Mouse (Mus musculus) heart, adult 2 months (tissue): ENCODE data around the gene Magi3. TPM values are rescaled to one million over a fixed set of nuclear protein-coding genes. Genes with fewer than 3 reads are reported as not detected.

ENCODE experiments used
- DNase-seq, 2 experiments: peaks; one replicate each; pipeline ENCODE4 v3.0.0; 2021
- H3K27ac ChIP-seq: fragments of 200-600 bp; 2 replicates; pipeline ENCODE4 v1.8.1; 2022
- H3K27me3 ChIP-seq: fragments of 200-500 bp; 2 replicates; pipeline ENCODE4 v1.6.1; 2012; ENCODE audit warnings: mild to moderate bottlenecking, low read length, inconsistent platforms, mixed read lengths; ENCODE audit not compliant: control insufficient read depth, insufficient read depth
- H3K36me3 ChIP-seq: fragments of 200-500 bp; 2 replicates; pipeline ENCODE4 v1.6.1; 2012; ENCODE audit warnings: low read length, inconsistent platforms; ENCODE audit not compliant: control insufficient read depth, insufficient read depth
- H3K4me1 ChIP-seq: fragments of 200-500 bp; 2 replicates; pipeline ENCODE4 v1.6.1; 2011; ENCODE audit warnings: low read length; ENCODE audit not compliant: control insufficient read depth, insufficient read depth
- H3K4me3 ChIP-seq: fragments of 200-600 bp; 2 replicates; pipeline ENCODE4 v1.8.1; 2022
- H3K79me2 ChIP-seq: fragments of 200-500 bp; replicated peaks from 2 replicates; pipeline ENCODE4 v1.6.1; 2012; ENCODE audit warnings: mild to moderate bottlenecking, inconsistent platforms, low read length, moderate library complexity, mixed read lengths; ENCODE audit not compliant: control insufficient read depth, insufficient read depth
- H3K9ac ChIP-seq: fragments of 200-500 bp; 2 replicates; pipeline ENCODE4 v1.6.1; 2012; ENCODE audit warnings: low read depth, mild to moderate bottlenecking, control low read depth, inconsistent platforms, low read length, mixed read lengths
- CTCF ChIP-seq: fragments of 200-600 bp; IDR thresholded peaks from 2 replicates; pipeline ENCODE4 v1.8.1; 2022; ENCODE audit warnings: antibody characterized with exemption, mild to moderate bottlenecking, moderate library complexity
- EP300 ChIP-seq: fragments of 200-500 bp; IDR thresholded peaks from 2 replicates; pipeline ENCODE4 v1.6.1; 2011; ENCODE audit warnings: low read depth, low read length, control low read depth; ENCODE audit not compliant: insufficient read depth
- POLR2A ChIP-seq: fragments of 200-500 bp; IDR thresholded peaks from 2 replicates; pipeline ENCODE4 v1.6.1; 2011; ENCODE audit warnings: mild to moderate bottlenecking, low read depth, low read length, control low read depth; ENCODE audit not compliant: insufficient read depth
- WGBS: fragments of 180-500 bp; shearing (Covaris S2); methylation state at CpG from one replicate; pipeline ENCODE4 v1.1.7; 2018; 5-methylcytosine and 5-hydroxymethylcytosine counted together
- intact Hi-C: fragments of 180-260 bp; cut with DNase I; formaldehyde crosslinking; loops from one replicate; pipeline ENCODE4 v1.15.1; 2025
- polyA plus RNA-seq: library from polyadenylated mRNA; depleted of rRNA; stranded (reverse); fragments of >200 nt; gene quantifications from 2 replicates; pipeline ENCODE4 v1.2.3, GENCODE M21; 2012
- total RNA-seq, 2 experiments: library from RNA; stranded (reverse); gene quantifications; 2 replicates each; pipeline ENCODE4 v1.2.3; 2021

The Magi3 gene
- total and polyA plus RNA-seq, 3 experiments, result 10.0 to 42.2 (median 31.2) TPM

- intact Hi-C loops, result no loop called here
- no peak overlapping the region for H3K9ac ChIP-seq
- no peak for DNase-seq
- no peaks in the 10 kb centered on the region for H3K27me3 ChIP-seq
- no peaks in the 10 kb centered on the region for H3K4me1 ChIP-seq
- no peaks in the 10 kb centered on the region for H3K79me2 ChIP-seq
- H3K4me3 ChIP-seq, result no peak overlapping the region
- TF ChIP-seq CTCF (peak; percentile 48), EP300 (no peak), POLR2A (no peak)
- no peaks in the 10 kb centered on the region; the same call in 1 of the 2 replicates for H3K36me3 ChIP-seq
- H3K27ac ChIP-seq, result no peak overlapping the region
Measured at GRCm38 (mm10) chr3:104078725-104079124, 141.4 kb downstream of the Magi3 start.

GRCm38 (mm10) chr3:104069395-104069794 is 150.8 kb downstream of the Magi3 start:
- Histone ChIP-seq H3K27me3 (no peaks in the 10 kb centered on the region), H3K79me2 (no peaks in the 10 kb centered on the region; the same call in 1 of the 2 replicates), H3K9ac (no peak overlapping the region), H3K4me1 (no peaks in the 10 kb centered on the region), H3K27ac (no peak overlapping the region), H3K4me3 (no peak overlapping the region), H3K36me3 (no peaks in the 10 kb centered on the region)
- intact Hi-C loops, result no loop called here
- TF ChIP-seq EP300 (no peak), POLR2A (no peak), CTCF (no peak)
- no peak for DNase-seq

GRCm38 (mm10) chr3:104059001-104059622 is 161.1 kb downstream of the Magi3 start:
- intact Hi-C loops, result no loop called here
- no peak overlapping the region for H3K27ac ChIP-seq
- 71% methylated on average over 6 of the region's 6 CpGs for WGBS

GRCm38 (mm10) chr3:104032747-104033146 is 187.4 kb downstream of the Magi3 start:
- no peak overlapping the region for H3K27ac ChIP-seq
- WGBS, result 85% methylated on average over 1 of the region's 1 CpGs
- DNase-seq, result no peak
- H3K9ac ChIP-seq, result no peak overlapping the region
- no peaks in the 10 kb centered on the region for H3K79me2 ChIP-seq
- no peak overlapping the region for H3K4me3 ChIP-seq
- intact Hi-C loops, result no loop called here
- peaks cover 4% of the 10 kb centered on the region for H3K36me3 ChIP-seq
- TF ChIP-seq POLR2A (no peak), CTCF (no peak), EP300 (no peak)
- H3K4me1 ChIP-seq, result no peaks in the 10 kb centered on the region
- H3K27me3 ChIP-seq, result no peaks in the 10 kb centered on the region

More at GRCm38 (mm10) chr3:104059001-104059622, 161.1 kb downstream of the Magi3 start:
- H3K4me1 ChIP-seq, result no peaks in the 10 kb centered on the region; the same call in 1 of the 2 replicates
- H3K79me2 ChIP-seq, result no peaks in the 10 kb centered on the region
- no peak overlapping the region for H3K4me3 ChIP-seq
- DNase-seq, result no peak
- no peak for TF ChIP-seq CTCF
- no peak for TF ChIP-seq EP300
- TF ChIP-seq POLR2A, result no peak
- no peak overlapping the region for H3K9ac ChIP-seq
- no peaks in the 10 kb centered on the region; the same call in 1 of the 2 replicates for H3K36me3 ChIP-seq
- H3K27me3 ChIP-seq, result no peaks in the 10 kb centered on the region

- H3K4me3 ChIP-seq, result no peak overlapping the region
- H3K9ac ChIP-seq, result no peak overlapping the region
- DNase-seq, result no peak
- H3K36me3 ChIP-seq, result peaks cover 4% of the 10 kb centered on the region
- H3K27ac ChIP-seq, result no peak overlapping the region
- no peaks in the 10 kb centered on the region for H3K79me2 ChIP-seq
- WGBS, result 83% methylated on average over 1 of the region's 1 CpGs
- TF ChIP-seq CTCF, result no peak
- no peak for TF ChIP-seq EP300
- TF ChIP-seq POLR2A, result no peak
- intact Hi-C loops, result no loop called here
- no peaks in the 10 kb centered on the region for H3K27me3 ChIP-seq
- no peaks in the 10 kb centered on the region for H3K4me1 ChIP-seq
Measured at GRCm38 (mm10) chr3:104032086-104032485, 188.1 kb downstream of the Magi3 start.

GRCm38 (mm10) chr3:104026938-104027337 is 193.2 kb downstream of the Magi3 start:
- no peaks in the 10 kb centered on the region for H3K27me3 ChIP-seq
- intact Hi-C loops, result no loop called here
- no peaks in the 10 kb centered on the region for H3K79me2 ChIP-seq
- no peak overlapping the region for H3K9ac ChIP-seq
- 49% methylated on average over 3 of the region's 3 CpGs for WGBS
- DNase-seq, result no peak
- no peak overlapping the region for H3K27ac ChIP-seq
- no peaks in the 10 kb centered on the region for H3K4me1 ChIP-seq
- no peak overlapping the region for H3K4me3 ChIP-seq
- no peak for TF ChIP-seq CTCF
- TF ChIP-seq EP300, result no peak
- TF ChIP-seq POLR2A, result no peak
- peaks cover 1% of the 10 kb centered on the region; the same call in 1 of the 2 replicates for H3K36me3 ChIP-seq
